Mouse (Mus musculus) thymus, adult 2 months (tissue): Measurements from ENCODE around the gene Gm20716.

Source experiments
- CTCF ChIP-seq: fragments of 200-500 bp; IDR thresholded peaks from 2 replicates; pipeline ENCODE4 v1.5.1; 2012; ENCODE audit warnings: mild to moderate bottlenecking, control low read depth, low read length, moderate library complexity, borderline replicate concordance; ENCODE audit not compliant: control insufficient read depth, poor library complexity, insufficient read depth; ENCODE audit errors: extremely low read depth
- POLR2A ChIP-seq: fragments of 200-500 bp; IDR thresholded peaks from 2 replicates; pipeline ENCODE4 v1.6.1; 2012; ENCODE audit warnings: mild to moderate bottlenecking, low read length, control low read depth, moderate library complexity; ENCODE audit not compliant: control insufficient read depth, poor library complexity, insufficient read depth; ENCODE audit errors: extremely low read depth

GRCm38 (mm10) chr2:168253822-168254221 is 23.7 kb upstream of the Gm20716 start:
- TF ChIP-seq CTCF (no peak), POLR2A (no peak)
